Mouse (Mus musculus): ENCODE results near the gene Tex19.1.

DNA sequence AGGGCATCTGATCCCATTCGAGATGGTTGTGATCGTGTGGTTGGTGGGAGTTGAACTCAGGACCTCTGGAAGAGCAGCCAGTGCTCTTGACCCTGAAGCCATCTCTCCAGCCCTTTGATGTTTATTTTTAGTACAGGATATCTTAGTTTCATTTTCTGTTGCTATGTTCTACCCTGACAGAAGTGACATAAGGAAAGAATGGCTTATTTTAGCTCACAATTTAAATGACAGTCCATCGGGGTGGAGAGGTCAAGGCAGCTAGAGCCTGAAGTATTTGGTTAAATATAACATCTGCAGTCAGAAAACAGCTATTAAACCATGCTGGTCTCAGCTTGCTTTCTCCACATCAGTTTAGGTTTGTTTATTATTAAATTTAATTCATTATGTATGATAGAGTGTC is 24.8 kb upstream of the Tex19.1 start:
- TF ChIP-seq CTCF (conservative IDR thresholded peaks at IDR 0.05; ENCODE audit: low read length) (no peak), NANOG (IDR thresholded peaks at IDR 0.05; ENCODE audit: borderline replicate concordance, low read length) (no peak)

All from E14TG2a.4 (cell line).